Mouse (Mus musculus): ENCODE measurements around the gene Stfa3. TPM values are rescaled to one million over a fixed set of nuclear protein-coding genes. Genes with fewer than 3 reads are reported as not detected.
"Not testable (repeated sequence)": the region's sequence is repeated elsewhere in the genome, so short reads cannot be mapped to it uniquely, and the experiment has no call there.

Stfa3 gene
- total RNA-seq (2021), result not detected

DNA sequence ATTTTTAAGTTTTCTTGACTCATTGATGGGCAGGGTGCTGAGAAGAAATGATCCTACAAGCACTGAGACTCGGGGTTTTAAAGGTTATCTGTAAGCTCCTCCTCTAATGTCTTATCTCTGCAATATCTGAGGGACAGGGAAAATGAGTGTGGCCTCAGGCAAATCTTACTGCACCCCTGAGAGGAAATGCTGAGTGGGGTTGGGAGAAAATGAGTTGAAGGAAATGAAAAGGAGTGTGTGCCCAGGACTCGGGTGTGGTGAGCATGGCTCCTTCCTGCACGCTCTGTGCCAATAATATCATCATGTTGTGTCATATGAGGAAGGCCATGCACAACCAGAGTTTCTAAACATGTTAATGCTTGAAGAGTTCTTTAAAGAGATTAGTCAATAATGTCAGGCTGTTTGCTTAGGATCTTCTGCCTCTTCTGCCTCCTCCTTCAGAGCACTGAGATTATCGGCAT is at the start of gene Stfa3:
Gene Stfa3 (minus strand): TSS at position 51 of the 461 bp plus-strand sequence.
- intact Hi-C loops (cut with DNase I), result no loop called here
- no peak for DNase-seq (ENCODE audit: low spot score in 2 of 2)

DNA sequence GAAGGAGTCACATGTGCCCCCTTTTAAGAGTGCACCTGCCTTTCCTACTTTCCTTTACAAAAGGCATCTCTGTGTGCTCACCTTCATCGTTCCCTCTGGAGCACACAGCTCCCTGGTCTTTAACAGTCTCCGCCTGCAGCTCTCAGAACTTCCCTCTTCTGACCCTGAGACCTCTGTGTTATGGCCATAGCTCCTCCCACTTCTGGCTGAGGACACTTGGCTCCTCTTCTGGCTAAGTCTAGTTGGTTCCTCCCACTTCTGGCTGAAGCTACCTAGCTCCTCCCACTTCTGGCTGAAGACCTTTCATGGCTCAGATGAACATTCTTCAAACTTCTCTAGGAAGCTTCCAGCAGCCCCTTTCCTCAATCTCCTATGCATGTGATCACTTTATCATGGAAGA is 47.1 kb upstream of the Stfa3 start:
- intact Hi-C loops (cut with DNase I), result no loop called here
- no peak for DNase-seq (ENCODE audit: low spot score in 2 of 2)

DNA sequence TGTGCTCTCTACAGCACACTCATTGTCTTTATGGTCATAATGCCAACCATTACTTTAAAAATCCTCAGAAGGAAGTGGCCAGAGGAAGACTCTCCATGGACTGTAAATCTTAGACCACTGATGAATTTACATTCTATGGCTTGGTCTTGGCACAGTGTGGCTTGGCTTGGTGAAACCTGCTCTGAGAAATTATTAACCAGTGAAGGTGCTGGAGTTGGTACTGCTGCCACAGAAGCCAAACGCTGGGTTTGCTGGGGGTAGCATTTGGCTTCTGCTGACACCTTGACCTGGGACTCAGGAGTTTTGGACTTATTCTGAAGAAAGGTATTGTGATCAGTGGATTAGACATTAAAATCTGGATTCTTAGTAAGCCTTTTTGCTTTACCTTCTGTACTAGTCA is 37.2 kb upstream of the Stfa3 start:
- intact Hi-C loops (cut with DNase I), result no loop called here
- no peak for DNase-seq (ENCODE audit: low spot score in 2 of 2)

GRCm38 (mm10) chr16:36476866-36477265 is 21.7 kb upstream of the Stfa3 start:
- intact Hi-C loops (cut with DNase I), result no loop called here
- DNase-seq (ENCODE audit: low spot score in 2 of 2), result no peak

GRCm38 (mm10) chr16:36475530-36475929 is 20.3 kb upstream of the Stfa3 start:
- DNase-seq (ENCODE audit: low spot score in 2 of 2), result no peak
- intact Hi-C loops (cut with DNase I), result loop anchor here (2.0 kb wide), 1 partner anchor 341 kb away; no protein-coding TSS in a partner anchor

DNA sequence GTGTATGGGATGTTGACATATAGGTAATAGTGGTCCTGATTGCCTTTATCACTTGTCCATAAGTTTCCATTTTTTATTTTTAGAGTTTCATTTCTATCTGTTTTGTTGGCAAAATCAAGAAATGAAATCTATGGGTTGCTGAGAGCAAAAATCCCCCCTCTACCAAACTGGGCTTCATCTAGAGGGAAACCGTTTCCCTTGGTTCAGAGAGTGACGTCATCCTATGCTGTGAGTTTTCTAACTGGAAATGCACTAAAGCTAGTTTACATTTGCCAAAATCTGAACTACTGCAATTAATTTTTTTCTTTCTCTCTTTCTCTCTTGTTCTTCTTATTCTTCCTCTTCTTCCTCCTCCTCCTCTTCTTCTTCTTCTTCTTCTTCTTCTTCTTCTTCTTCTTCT is 19.7 kb upstream of the Stfa3 start:
- intact Hi-C loops (cut with DNase I), result loop anchor here (2.0 kb wide), 1 partner anchor 342 kb away; no protein-coding TSS in a partner anchor
- no peak for DNase-seq (ENCODE audit: low spot score in 2 of 2)

DNA sequence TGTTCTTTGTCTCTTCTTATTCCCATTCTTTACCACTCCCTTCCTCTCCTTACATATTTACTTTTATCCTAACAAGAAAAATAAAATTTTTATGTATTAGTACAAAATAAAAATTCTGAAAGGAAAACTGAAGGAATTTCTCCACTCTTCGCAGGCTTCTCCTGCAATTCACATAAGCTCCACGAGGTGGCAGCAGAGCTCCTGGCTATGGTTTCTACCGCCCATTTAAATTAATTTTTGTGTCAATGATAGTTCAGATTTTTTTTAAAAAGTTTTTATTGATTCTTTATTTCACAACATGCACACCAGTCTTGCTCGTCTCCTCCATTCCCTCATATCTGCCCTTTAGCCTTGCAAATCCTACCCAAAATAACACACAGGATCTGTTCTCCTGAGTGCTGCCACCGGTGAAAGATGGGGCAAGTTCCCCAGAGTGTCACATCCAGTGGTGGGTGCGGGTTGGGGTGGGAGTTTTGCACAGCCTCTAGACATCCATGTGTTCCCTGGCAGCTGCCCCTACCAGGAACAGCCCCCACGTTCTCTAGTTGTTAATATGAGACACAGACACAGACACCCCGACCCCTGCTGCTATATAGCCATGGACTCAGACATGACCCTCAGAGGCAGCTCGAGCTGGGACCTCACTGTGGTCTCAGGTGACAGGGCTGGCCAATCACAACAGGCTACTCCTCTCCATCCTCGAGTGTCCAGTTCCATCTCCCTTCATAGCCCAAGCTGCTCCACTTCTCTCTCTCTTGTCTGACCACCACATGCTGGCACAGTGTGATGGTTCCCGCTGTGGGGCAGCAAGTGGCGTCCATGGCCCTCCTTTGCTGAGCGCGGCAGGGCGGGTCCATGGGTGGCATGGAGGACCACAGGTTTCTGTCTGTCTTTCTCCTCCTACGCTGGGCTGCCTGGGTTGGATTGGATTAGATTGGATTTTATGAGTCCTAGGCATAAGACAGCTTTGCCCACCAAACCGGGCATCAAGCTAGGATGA is 18.3 kb upstream of the Stfa3 start:
- intact Hi-C loops (cut with DNase I), result loop anchor here (1.0 to 2.0 kb wide), 2 partner anchors 149 to 343 kb away; no protein-coding TSS in a partner anchor
- peak; percentile 18 to 19 for DNase-seq (ENCODE audit: low spot score in 2 of 2)

- intact Hi-C loops (cut with DNase I), result no loop called here
- no peak for DNase-seq (ENCODE audit: low spot score in 2 of 2)
Measured at GRCm38 (mm10) chr16:36471066-36471633, 16.0 kb upstream of the Stfa3 start.

GRCm38 (mm10) chr16:36469955-36470478 is 14.8 kb upstream of the Stfa3 start:
- intact Hi-C loops (cut with DNase I), result no loop called here
- DNase-seq (ENCODE audit: low spot score in 2 of 2), result no peak

DNA sequence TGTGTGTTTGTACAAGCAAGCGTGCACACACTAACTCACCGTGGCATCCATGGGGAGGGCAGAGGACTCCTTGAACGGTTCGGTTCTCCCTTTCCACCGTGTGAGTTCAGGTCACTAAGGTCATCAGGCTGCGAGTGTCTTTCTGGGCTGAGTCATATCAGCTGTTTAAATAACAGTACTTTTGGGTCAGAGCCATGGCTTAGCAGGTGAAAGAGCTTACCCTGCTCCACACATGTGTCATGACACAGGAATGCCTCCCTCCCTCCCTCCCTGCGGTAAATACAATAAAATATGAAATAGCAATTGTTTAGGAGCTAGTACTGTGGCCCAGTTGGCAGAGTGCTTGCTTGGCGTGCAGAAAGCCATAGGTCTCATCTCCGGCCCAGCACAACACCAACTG is 14.2 kb upstream of the Stfa3 start:
- DNase-seq (ENCODE audit: low spot score in 2 of 2), result no peak
- intact Hi-C loops (cut with DNase I), result no loop called here

GRCm38 (mm10) chr16:36468862-36469261 is 13.7 kb upstream of the Stfa3 start:
- DNase-seq (ENCODE audit: low spot score in 2 of 2), result no peak

DNA sequence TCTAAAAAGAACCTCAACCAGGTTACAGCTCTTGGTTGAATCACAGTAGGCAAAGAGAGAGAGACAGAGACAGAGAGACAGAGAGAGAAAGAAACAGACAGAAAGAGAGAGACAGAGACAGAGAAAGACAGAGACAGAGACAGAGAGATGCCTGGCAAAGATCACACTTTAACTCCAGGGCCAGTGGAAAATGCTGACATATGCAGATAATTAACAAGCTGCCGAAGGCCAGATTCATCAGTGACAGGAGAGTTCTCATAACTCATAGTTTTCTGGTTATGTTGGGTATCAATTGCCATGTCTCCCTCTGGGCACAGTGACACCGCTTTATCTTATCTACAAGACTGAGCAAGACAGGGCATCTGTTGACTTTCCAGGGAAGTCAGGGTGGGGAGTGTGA is 12.7 kb upstream of the Stfa3 start:
- no peak for DNase-seq (ENCODE audit: low spot score in 2 of 2)
- intact Hi-C loops (cut with DNase I), result no loop called here

More at GRCm38 (mm10) chr16:36468862-36469261, 13.7 kb upstream of the Stfa3 start:
- intact Hi-C loops (cut with DNase I), result no loop called here

DNA sequence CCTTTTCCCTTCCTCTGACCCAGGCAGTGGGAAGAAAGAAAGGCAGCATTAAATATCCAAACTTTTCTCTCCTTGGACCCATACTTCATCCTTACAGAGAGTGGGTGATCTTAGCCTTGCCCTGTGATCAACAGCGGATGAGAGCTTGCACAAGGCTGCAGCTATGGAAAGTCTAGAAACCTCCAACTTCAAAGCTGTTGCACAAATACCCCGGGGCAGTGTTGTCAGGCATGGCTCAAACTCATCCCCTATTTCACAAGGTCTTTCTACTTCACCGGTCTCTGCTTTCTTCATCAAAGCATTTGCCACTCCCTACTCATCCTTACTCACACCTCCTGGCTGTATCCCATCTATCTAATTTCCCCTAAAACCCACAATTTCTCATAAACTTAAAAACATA is 10.2 kb upstream of the Stfa3 start:
- intact Hi-C loops (cut with DNase I), result no loop called here
- no peak for DNase-seq (ENCODE audit: low spot score in 2 of 2)

DNA sequence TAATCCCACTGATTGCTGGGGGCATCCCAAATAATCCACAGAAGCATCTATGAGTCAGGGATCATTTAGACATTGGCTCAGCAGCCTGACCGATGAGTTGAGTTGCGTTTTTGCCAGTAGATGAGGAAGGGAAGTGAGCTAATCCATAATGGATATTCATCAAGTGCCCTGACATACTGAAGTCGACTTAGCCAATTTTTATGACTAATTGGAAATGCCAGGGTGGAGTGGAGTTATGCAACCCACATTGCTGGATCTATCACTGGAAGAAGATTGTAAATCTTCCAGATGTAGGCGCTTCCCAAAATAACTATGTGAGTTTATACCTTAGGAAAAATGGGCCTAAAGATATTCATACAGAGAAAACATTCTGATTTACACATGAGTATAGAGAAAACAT is 8.9 kb upstream of the Stfa3 start:
- intact Hi-C loops (cut with DNase I), result no loop called here
- no peak for DNase-seq (ENCODE audit: low spot score in 2 of 2)

- intact Hi-C loops (cut with DNase I), result no loop called here
- no peak for DNase-seq (ENCODE audit: low spot score in 2 of 2)
Measured at GRCm38 (mm10) chr16:36460426-36460825, 5.2 kb upstream of the Stfa3 start.

GRCm38 (mm10) chr16:36420979-36421378 is 34.2 kb downstream of the Stfa3 start:
- DNase-seq (ENCODE audit: low spot score in 2 of 2); intact Hi-C loops (cut with DNase I): not testable (repeated sequence)

DNA sequence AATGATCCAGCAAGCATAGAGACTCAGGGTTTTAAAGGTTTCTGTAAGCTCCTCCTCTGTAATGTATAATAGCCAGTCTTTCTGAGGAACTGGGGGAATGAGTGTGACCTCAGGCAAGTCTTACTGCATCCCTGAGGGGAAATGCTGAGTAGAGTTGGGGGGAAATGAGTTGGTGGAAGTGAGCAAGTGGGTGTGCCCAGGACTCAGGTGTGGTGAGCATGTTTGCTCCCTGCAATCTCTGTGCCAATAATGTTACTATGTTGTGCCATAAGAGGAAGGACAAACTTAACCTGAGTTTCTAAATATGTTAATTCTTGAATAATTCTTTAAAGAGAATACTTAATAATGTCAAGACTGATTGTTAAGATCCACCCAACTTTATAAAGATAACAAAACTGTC is 46.8 kb downstream of the Stfa3 start, which contains the start of gene Stfa2:
Gene Stfa2 (minus strand): TSS at position 101 of the 400 bp plus-strand sequence.
- intact Hi-C loops (cut with DNase I), result no loop called here

More for the DNA sequence above, 46.8 kb downstream of the Stfa3 start, which contains the start of gene Stfa2:
- DNase-seq (ENCODE audit: low spot score in 2 of 2), result no peak

All from left cerebral cortex, postnatal 36 days (tissue).